Comparison of ENCODE assay signal across 10 mouse cellular contexts in the genomic region with DNA sequence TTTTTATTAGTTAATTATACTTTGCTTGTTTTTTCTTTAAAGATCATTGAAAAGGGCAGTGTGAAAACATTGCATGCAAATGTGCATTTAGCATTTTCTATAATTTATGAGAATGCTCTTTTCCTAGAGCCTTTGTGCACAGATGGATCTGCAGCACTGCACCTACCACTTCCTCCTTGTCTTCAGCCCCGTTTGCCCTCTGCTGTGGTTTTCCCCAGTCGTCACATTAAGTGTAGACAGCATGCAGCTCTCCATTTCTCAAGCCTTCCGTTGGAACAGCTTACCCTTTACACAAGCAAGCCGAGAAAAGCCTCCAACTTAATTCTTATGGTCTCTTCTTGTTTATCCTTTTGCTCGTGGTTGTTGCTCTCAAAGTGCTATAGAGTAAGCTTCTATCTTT.
DNase-seq lines count a peak whose midpoint lies in the region; ATAC-seq lines count a peak whose summit lies in the region.
"Had no signal": no experiment of that assay in that cellular context is flagged by ENCODE, and none has a peak within 500 bp of the region (broad histone marks: within the 10 kb centered on the region; RNA-seq: fewer than 3 reads in every experiment).

No protein-coding gene starts in this region.

- no peak overlapping the region for H3K4me3 ChIP-seq in embryonic facial prominence, embryonic 13.5 days
- no peak overlapping the region for H3K4me3 ChIP-seq in embryonic facial prominence, embryonic 10.5 days
- H3K4me3 ChIP-seq: lung, embryonic 15.5 days had no signal

- H3K9me3 ChIP-seq in embryonic facial prominence, embryonic 13.5 days: no peaks in the 10 kb centered on the region
- H3K9me3 ChIP-seq in embryonic facial prominence, embryonic 10.5 days: no peaks in the 10 kb centered on the region
- H3K9me3 ChIP-seq: lung, embryonic 15.5 days had no signal

- H3K9ac ChIP-seq in embryonic facial prominence, embryonic 13.5 days: no peak overlapping the region
- H3K9ac ChIP-seq: lung, embryonic 15.5 days had no signal

- 53% methylated on average over 5 of the region's 5 CpGs for WGBS in embryonic facial prominence, embryonic 13.5 days
- 75% methylated on average over 5 of the region's 5 CpGs for WGBS in embryonic facial prominence, embryonic 10.5 days

- H3K27me3 ChIP-seq in embryonic facial prominence, embryonic 13.5 days: no peaks in the 10 kb centered on the region
- no peaks in the 10 kb centered on the region for H3K27me3 ChIP-seq in embryonic facial prominence, embryonic 10.5 days (replicated peaks; ENCODE audit: low read depth, poor library complexity, severe bottlenecking)
- H3K27me3 ChIP-seq: lung, embryonic 15.5 days had no signal

- DNase-seq in embryonic facial prominence, embryonic 10.5 days (ENCODE audit: low spot score): no peak
- DNase-seq in lung, postnatal 25 days (ENCODE audit: low spot score): peak; percentile 28
- DNase-seq in lung, adult 18-20 months: no peak
- DNase-seq in thymus, postnatal 0 days (ENCODE audit: low spot score): peak; percentile 85
- no peak for DNase-seq in adrenal gland, postnatal 14 days
- no peak for DNase-seq in layer of hippocampus, postnatal 14 days (ENCODE audit: low spot score in 2 of 2)
- DNase-seq: kidney, postnatal 25 days had no signal

- ATAC-seq in embryonic facial prominence, embryonic 13.5 days (ENCODE audit: insufficient number of reproducible peaks, insufficient read depth, low FRiP score, low TSS enrichment, low read depth): no peak
- peak; percentile 90 for ATAC-seq in granulocyte monocyte progenitor cell, adult 5-6 weeks (replicated peaks; ENCODE audit: poor library complexity, severe bottlenecking)

- no peaks in the 10 kb centered on the region; the same call in 1 of the 2 replicates for H3K36me3 ChIP-seq in embryonic facial prominence, embryonic 13.5 days
- H3K36me3 ChIP-seq in embryonic facial prominence, embryonic 10.5 days (replicated peaks): peaks cover 10% of the 10 kb centered on the region
- H3K36me3 ChIP-seq: lung, embryonic 15.5 days had no signal

- no peak overlapping the region for H3K4me2 ChIP-seq in embryonic facial prominence, embryonic 13.5 days
- H3K4me2 ChIP-seq: lung, embryonic 15.5 days had no signal

- peaks cover 32% of the 10 kb centered on the region for H3K4me1 ChIP-seq in embryonic facial prominence, embryonic 13.5 days
- H3K4me1 ChIP-seq in embryonic facial prominence, embryonic 10.5 days: peaks cover 14% of the 10 kb centered on the region

- peak overlapping the region; percentile 60; the same call in 1 of the 2 replicates for H3K27ac ChIP-seq in embryonic facial prominence, embryonic 13.5 days
- H3K27ac ChIP-seq in embryonic facial prominence, embryonic 10.5 days (replicated peaks): no peak overlapping the region
- H3K27ac ChIP-seq: lung, embryonic 15.5 days had no signal

Comparison
In these comparisons a context has a peak if more than half of its experiments do, and no peak if none do; other contexts are left out.
1. DNase-seq: peak in lung, postnatal 25 days (single experiment) and thymus, postnatal 0 days (single experiment); none in embryonic facial prominence, embryonic 10.5 days (single experiment), lung, adult 18-20 months (0 of 2), adrenal gland, postnatal 14 days (single experiment) and layer of hippocampus, postnatal 14 days (0 of 2).